Mouse (Mus musculus): ENCODE results near the gene Cntnap2.

DNA sequence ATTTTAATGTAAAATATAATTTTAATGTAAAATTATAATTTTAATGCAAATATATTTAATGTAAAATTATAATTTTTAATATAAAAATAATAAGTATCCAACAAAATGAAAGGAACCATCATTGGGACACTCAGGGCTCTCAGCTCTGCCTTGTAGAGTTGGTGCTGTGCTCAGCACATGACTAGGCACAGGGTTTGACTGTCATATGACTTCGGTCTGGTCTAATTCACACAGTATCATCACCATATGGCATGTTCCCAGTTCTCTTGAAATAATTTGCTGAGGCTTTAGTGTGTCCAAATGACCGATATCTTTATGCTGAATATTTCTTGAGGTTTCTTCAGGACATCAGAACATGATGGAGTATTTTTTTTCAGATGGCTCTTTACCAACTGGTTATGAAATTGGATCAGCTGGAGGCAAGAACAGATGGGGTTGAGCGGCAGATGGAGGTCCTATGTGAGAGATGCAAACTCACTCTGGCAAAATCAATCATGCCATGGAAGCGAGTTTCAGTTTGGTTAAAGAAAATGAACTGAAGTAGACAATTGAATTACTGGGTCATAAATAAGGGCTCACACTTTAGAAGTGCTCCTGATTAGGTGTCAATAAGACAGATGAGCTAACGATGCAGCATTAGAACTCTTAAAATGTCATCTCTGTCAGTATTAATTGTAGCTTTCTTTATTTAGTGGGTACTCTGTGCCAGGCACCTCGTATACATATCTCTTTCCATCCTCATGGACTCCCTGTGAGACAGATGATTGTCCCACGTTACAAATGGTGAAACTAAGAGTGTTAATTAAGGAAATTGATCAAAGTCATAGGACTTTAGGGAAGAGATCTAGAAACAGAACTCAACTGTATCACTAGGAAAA is 1645.4 kb downstream of the Cntnap2 start:
- TF ChIP-seq CTCF (conservative IDR thresholded peaks at IDR 0.05; ENCODE audit: low read length) (no peak), POU5F1 (IDR thresholded peaks at IDR 0.05; ENCODE audit: borderline replicate concordance, low read length) (no peak)
